Mouse (Mus musculus): Measurements from ENCODE around the gene Nipbl. TPM values are rescaled to one million over a fixed set of nuclear protein-coding genes. Genes with fewer than 3 reads are reported as not detected.
"Not testable (repeated sequence)": the region's sequence is repeated elsewhere in the genome, so short reads cannot be mapped to it uniquely, and the experiment has no call there.

Gene Nipbl
- polyA plus RNA-seq, 1 experiment from 2014 or later, result 21.3 TPM

GRCm38 (mm10) chr15:8277916-8278315, 166.3 kb downstream of the Nipbl start:
- 95% methylated on average over 4 of the region's 4 CpGs for WGBS
- H3K27me3 ChIP-seq (replicated peaks); ATAC-seq (ENCODE audit: low FRiP score, low read depth): not testable (repeated sequence)

GRCm38 (mm10) chr15:8271952-8272351, 172.3 kb downstream of the Nipbl start:
- Histone ChIP-seq H3K27ac (no peak overlapping the region), H3K9ac (no peak overlapping the region), H3K4me1 (no peaks in the 10 kb centered on the region), H3K27me3 (replicated peaks) (no peaks in the 10 kb centered on the region), H3K4me3 (no peak overlapping the region), H3K4me2 (replicated peaks) (no peak overlapping the region), H3K36me3 (peaks cover 55% of the 10 kb centered on the region), H3K9me3 (no peaks in the 10 kb centered on the region)
- no peak for ATAC-seq (ENCODE audit: low FRiP score, low read depth)
- 91% methylated on average over 8 of the region's 8 CpGs for WGBS

More at GRCm38 (mm10) chr15:8277916-8278315, 166.3 kb downstream of the Nipbl start:
- not testable (repeated sequence) for H3K4me1 ChIP-seq; H3K4me2 ChIP-seq (replicated peaks); H3K9ac ChIP-seq; H3K27ac ChIP-seq; H3K4me3 ChIP-seq; H3K36me3 ChIP-seq; H3K9me3 ChIP-seq

GRCm38 (mm10) chr15:8268231-8268630, 176.0 kb downstream of the Nipbl start:
- H3K9me3 ChIP-seq, result no peaks in the 10 kb centered on the region
- H3K27me3 ChIP-seq (replicated peaks), result no peaks in the 10 kb centered on the region
- WGBS, result 92% methylated on average over 8 of the region's 8 CpGs
- H3K36me3 ChIP-seq, result peaks cover 77% of the 10 kb centered on the region
- ATAC-seq (ENCODE audit: low FRiP score, low read depth), result no peak
- H3K9ac ChIP-seq, result no peak overlapping the region
- H3K4me1 ChIP-seq, result no peaks in the 10 kb centered on the region
- no peak overlapping the region for H3K27ac ChIP-seq
- no peak overlapping the region for H3K4me3 ChIP-seq
- H3K4me2 ChIP-seq (replicated peaks), result no peak overlapping the region

- no peak overlapping the region for H3K9ac ChIP-seq
- H3K9me3 ChIP-seq, result no peaks in the 10 kb centered on the region
- no peaks in the 10 kb centered on the region for H3K27me3 ChIP-seq (replicated peaks)
- no peak overlapping the region for H3K27ac ChIP-seq
- no peak overlapping the region for H3K4me2 ChIP-seq (replicated peaks)
- H3K4me3 ChIP-seq, result no peak overlapping the region
- H3K4me1 ChIP-seq, result no peaks in the 10 kb centered on the region
- peaks cover 81% of the 10 kb centered on the region for H3K36me3 ChIP-seq
- WGBS, result 94% methylated on average over 3 of the region's 3 CpGs
- ATAC-seq (ENCODE audit: low FRiP score, low read depth), result no peak
These were observed 177.1 kb downstream of the Nipbl start for GRCm38 (mm10) chr15:8267211-8267610.

- no peaks in the 10 kb centered on the region for H3K9me3 ChIP-seq
- no peaks in the 10 kb centered on the region for H3K27me3 ChIP-seq (replicated peaks)
- 90% methylated on average over 3 of the region's 3 CpGs for WGBS
- H3K4me3 ChIP-seq, result no peak overlapping the region
- H3K36me3 ChIP-seq, result peaks cover 78% of the 10 kb centered on the region
- ATAC-seq (ENCODE audit: low FRiP score, low read depth), result no peak
- no peaks in the 10 kb centered on the region for H3K4me1 ChIP-seq
- H3K9ac ChIP-seq, result no peak overlapping the region
- H3K27ac ChIP-seq, result no peak overlapping the region
- H3K4me2 ChIP-seq (replicated peaks), result no peak overlapping the region
These were observed 178.3 kb downstream of the Nipbl start for GRCm38 (mm10) chr15:8265946-8266345.

Other genes with a start within 250 kb of the Nipbl start
- not detected in 2 replicates for gene Gm2310, start 75.5 kb upstream of the Nipbl start, polyA plus RNA-seq (2016; fragmentation: Nextera tagmentation; extraction: Ambion mirVana)

Measured in neural tube, embryonic 12.5 days (tissue).